Mouse (Mus musculus): Measurements from ENCODE around the gene Sf3a2. TPM values are rescaled to one million over a fixed set of nuclear protein-coding genes. Genes with fewer than 3 reads are reported as not detected.

The Sf3a2 gene
- polyA plus RNA-seq, 1 experiment = 413 TPM

- Histone ChIP-seq H3K4me3 (replicated peaks) (peak overlapping the region; percentile 74), H3K36me3 (replicated peaks; ENCODE audit: low read length) (peaks cover 100% of the 10 kb centered on the region), H3K9me3 (no peaks in the 10 kb centered on the region), H3K4me1 (peaks cover 98% of the 10 kb centered on the region), H3K27me3 (replicated peaks) (no peaks in the 10 kb centered on the region)
- TF ChIP-seq GATA1 (IDR thresholded peaks at IDR 0.05; ENCODE audit: borderline replicate concordance, low read length) (no peak), FLI1 (IDR thresholded peaks at IDR 0.05; ENCODE audit: low read length) (no peak)
Observed at GRCm38 (mm10) chr10:80774549-80774948, 23.4 kb upstream of the Sf3a2 start.

GRCm38 (mm10) chr10:80774981-80775380, 23.0 kb upstream of the Sf3a2 start:
- TF ChIP-seq FLI1 (IDR thresholded peaks at IDR 0.05; ENCODE audit: low read length) (no peak), GATA1 (IDR thresholded peaks at IDR 0.05; ENCODE audit: borderline replicate concordance, low read length) (no peak)
- no peaks in the 10 kb centered on the region for H3K27me3 ChIP-seq (replicated peaks)
- H3K4me3 ChIP-seq (replicated peaks) = peak overlapping the region; percentile 50
- no peaks in the 10 kb centered on the region for H3K9me3 ChIP-seq
- H3K36me3 ChIP-seq (replicated peaks; ENCODE audit: low read length) = peaks cover 100% of the 10 kb centered on the region
- H3K4me1 ChIP-seq = peaks cover 98% of the 10 kb centered on the region

GRCm38 (mm10) chr10:80775731-80776130, 22.3 kb upstream of the Sf3a2 start:
- TF ChIP-seq GATA1 (IDR thresholded peaks at IDR 0.05; ENCODE audit: borderline replicate concordance, low read length) (no peak), FLI1 (IDR thresholded peaks at IDR 0.05; ENCODE audit: low read length) (no peak)
- Histone ChIP-seq H3K36me3 (replicated peaks; ENCODE audit: low read length) (peaks cover 100% of the 10 kb centered on the region), H3K4me3 (replicated peaks) (no peak overlapping the region), H3K4me1 (peaks cover 96% of the 10 kb centered on the region), H3K9me3 (no peaks in the 10 kb centered on the region), H3K27me3 (replicated peaks) (no peaks in the 10 kb centered on the region)

- Histone ChIP-seq H3K9me3 (no peaks in the 10 kb centered on the region), H3K27me3 (replicated peaks) (no peaks in the 10 kb centered on the region), H3K36me3 (replicated peaks; ENCODE audit: low read length) (peaks cover 100% of the 10 kb centered on the region), H3K4me3 (replicated peaks) (no peak overlapping the region), H3K4me1 (peaks cover 90% of the 10 kb centered on the region)
- TF ChIP-seq FLI1 (IDR thresholded peaks at IDR 0.05; ENCODE audit: low read length) = no peak
- TF ChIP-seq GATA1 (IDR thresholded peaks at IDR 0.05; ENCODE audit: borderline replicate concordance, low read length) = no peak
Observed at GRCm38 (mm10) chr10:80776358-80776869, 21.6 kb upstream of the Sf3a2 start.

GRCm38 (mm10) chr10:80777123-80777522, 20.9 kb upstream of the Sf3a2 start:
- Histone ChIP-seq H3K9me3 (no peaks in the 10 kb centered on the region), H3K36me3 (replicated peaks; ENCODE audit: low read length) (peaks cover 100% of the 10 kb centered on the region), H3K27me3 (replicated peaks) (no peaks in the 10 kb centered on the region), H3K4me3 (replicated peaks) (no peak overlapping the region), H3K4me1 (peaks cover 82% of the 10 kb centered on the region)
- TF ChIP-seq GATA1 (IDR thresholded peaks at IDR 0.05; ENCODE audit: borderline replicate concordance, low read length) = no peak
- TF ChIP-seq FLI1 (IDR thresholded peaks at IDR 0.05; ENCODE audit: low read length) = no peak

- Histone ChIP-seq H3K27me3 (replicated peaks) (no peaks in the 10 kb centered on the region), H3K9me3 (no peaks in the 10 kb centered on the region), H3K4me3 (replicated peaks) (no peak overlapping the region), H3K36me3 (replicated peaks; ENCODE audit: low read length) (peaks cover 100% of the 10 kb centered on the region), H3K4me1 (peaks cover 58% of the 10 kb centered on the region)
- TF ChIP-seq GATA1 (IDR thresholded peaks at IDR 0.05; ENCODE audit: borderline replicate concordance, low read length) = no peak
- TF ChIP-seq FLI1 (IDR thresholded peaks at IDR 0.05; ENCODE audit: low read length) = no peak
Observed at GRCm38 (mm10) chr10:80779565-80779964, 18.4 kb upstream of the Sf3a2 start.

- Histone ChIP-seq H3K9me3 (no peaks in the 10 kb centered on the region), H3K4me1 (peaks cover 13% of the 10 kb centered on the region), H3K36me3 (replicated peaks; ENCODE audit: low read length) (peaks cover 100% of the 10 kb centered on the region), H3K27me3 (replicated peaks) (no peaks in the 10 kb centered on the region), H3K4me3 (replicated peaks) (no peak overlapping the region)
- no peak for TF ChIP-seq FLI1 (IDR thresholded peaks at IDR 0.05; ENCODE audit: low read length)
- TF ChIP-seq GATA1 (IDR thresholded peaks at IDR 0.05; ENCODE audit: borderline replicate concordance, low read length) = no peak
Observed at GRCm38 (mm10) chr10:80784302-80784701, 13.7 kb upstream of the Sf3a2 start.

GRCm38 (mm10) chr10:80784871-80785270, 13.1 kb upstream of the Sf3a2 start:
- Histone ChIP-seq H3K4me3 (replicated peaks) (no peak overlapping the region), H3K27me3 (replicated peaks) (no peaks in the 10 kb centered on the region), H3K4me1 (peaks cover 7% of the 10 kb centered on the region), H3K9me3 (no peaks in the 10 kb centered on the region), H3K36me3 (replicated peaks; ENCODE audit: low read length) (peaks cover 99% of the 10 kb centered on the region)
- TF ChIP-seq GATA1 (IDR thresholded peaks at IDR 0.05; ENCODE audit: borderline replicate concordance, low read length) = no peak
- TF ChIP-seq FLI1 (IDR thresholded peaks at IDR 0.05; ENCODE audit: low read length) = no peak

GRCm38 (mm10) chr10:80785963-80786362, 12.0 kb upstream of the Sf3a2 start:
- H3K9me3 ChIP-seq = no peaks in the 10 kb centered on the region
- H3K36me3 ChIP-seq (replicated peaks; ENCODE audit: low read length) = peaks cover 99% of the 10 kb centered on the region
- H3K27me3 ChIP-seq (replicated peaks) = no peaks in the 10 kb centered on the region
- peaks cover 5% of the 10 kb centered on the region; the same call in 1 of the 2 replicates for H3K4me1 ChIP-seq
- TF ChIP-seq FLI1 (IDR thresholded peaks at IDR 0.05; ENCODE audit: low read length) = no peak
- TF ChIP-seq GATA1 (IDR thresholded peaks at IDR 0.05; ENCODE audit: borderline replicate concordance, low read length) = no peak
- H3K4me3 ChIP-seq (replicated peaks) = no peak overlapping the region

GRCm38 (mm10) chr10:80787517-80787916, 10.5 kb upstream of the Sf3a2 start:
- H3K36me3 ChIP-seq (replicated peaks; ENCODE audit: low read length) = peaks cover 99% of the 10 kb centered on the region
- no peaks in the 10 kb centered on the region for H3K9me3 ChIP-seq
- no peak for TF ChIP-seq FLI1 (IDR thresholded peaks at IDR 0.05; ENCODE audit: low read length)
- no peak for TF ChIP-seq GATA1 (IDR thresholded peaks at IDR 0.05; ENCODE audit: borderline replicate concordance, low read length)
- H3K27me3 ChIP-seq (replicated peaks) = no peaks in the 10 kb centered on the region
- H3K4me3 ChIP-seq (replicated peaks) = no peak overlapping the region
- peaks cover 21% of the 10 kb centered on the region; the same call in 1 of the 2 replicates for H3K4me1 ChIP-seq
